Mouse (Mus musculus): ENCODE measurements around the gene Rnf5. TPM values are rescaled to one million over a fixed set of nuclear protein-coding genes. Genes with fewer than 3 reads are reported as not detected.

Rnf5 gene
- 37.1 TPM for polyA plus RNA-seq (2012; fragmentation: generic; extraction: Trizol)

GRCm38 (mm10) chr17:34603375-34604060 lies at the start of gene Rnf5:
TSS of gene Rnf5 (minus strand) at chr17:34603690.
- Histone ChIP-seq H3K4me2 (ENCODE audit: low read depth) (peak within 1 kb of the TSS; percentile 99), H3K4me3 (peak within 1 kb of the TSS; percentile 90), H3K36me3 (ENCODE audit: control insufficient read depth, insufficient read depth) (no peaks in the 10 kb centered on the region), H3K79me2 (ENCODE audit: control insufficient read depth, insufficient read depth) (peaks cover 37% of the 10 kb centered on the region), H3ac (ENCODE audit: control insufficient read depth, insufficient read length) (peak within 1 kb of the TSS; percentile 47), H3K27me3 (ENCODE audit: control insufficient read depth, insufficient read depth, insufficient read length) (no peaks in the 10 kb centered on the region)
- peak; percentile 83 for TF ChIP-seq E2F4 (IDR thresholded peaks at IDR 0.05; ENCODE audit: insufficient read depth)
- no peak for TF ChIP-seq TCF12 (IDR thresholded peaks at IDR 0.05; ENCODE audit: insufficient read depth, poor library complexity, severe bottlenecking)
- no peak for TF ChIP-seq MAX (IDR thresholded peaks at IDR 0.05; ENCODE audit: low read depth)
- TF ChIP-seq USF1 (IDR thresholded peaks at IDR 0.05; ENCODE audit: low read depth): no peak
- TF ChIP-seq POLR2AphosphoS2 (IDR thresholded peaks at IDR 0.05; ENCODE audit: insufficient read length, low read depth): no peak
- no peak for TF ChIP-seq REST (IDR thresholded peaks at IDR 0.05; ENCODE audit: insufficient read depth, insufficient read length)
- TF ChIP-seq MYOD1 (IDR thresholded peaks at IDR 0.05; ENCODE audit: control insufficient read depth in 1 of 3, insufficient read length in 2 of 3, low read depth in 2 of 3): no peak
- TF ChIP-seq TCF3 (IDR thresholded peaks at IDR 0.05; ENCODE audit: insufficient read length, low read depth): no peak
- no peak for TF ChIP-seq SRF (IDR thresholded peaks at IDR 0.05; ENCODE audit: control insufficient read depth, insufficient read length, low read depth)
- peak; percentile 67 for TF ChIP-seq POLR2A (IDR thresholded peaks at IDR 0.05; ENCODE audit: insufficient read length, low read depth)
- TF ChIP-seq CEBPB (IDR thresholded peaks at IDR 0.05; ENCODE audit: insufficient read depth, poor library complexity, severe bottlenecking): no peak
- TF ChIP-seq MYOG (IDR thresholded peaks at IDR 0.05; ENCODE audit: control insufficient read depth in 1 of 3, insufficient read depth in 1 of 3, insufficient read length in 2 of 3, low read depth in 2 of 3): no peak

- H3K27me3 ChIP-seq (ENCODE audit: control insufficient read depth, insufficient read depth, insufficient read length): peaks cover 5% of the 10 kb centered on the region
- H3K79me2 ChIP-seq (ENCODE audit: control insufficient read depth, insufficient read depth): peaks cover under 1% of the 10 kb centered on the region
- no peak overlapping the region for H3K4me2 ChIP-seq (ENCODE audit: low read depth)
- no peak overlapping the region for H3K4me3 ChIP-seq
- TF ChIP-seq SRF (IDR thresholded peaks at IDR 0.05; ENCODE audit: control insufficient read depth, insufficient read length, low read depth) (no peak), MYOG (IDR thresholded peaks at IDR 0.05; ENCODE audit: control insufficient read depth in 1 of 3, insufficient read depth in 1 of 3, insufficient read length in 2 of 3, low read depth in 2 of 3) (no peak), REST (IDR thresholded peaks at IDR 0.05; ENCODE audit: insufficient read depth, insufficient read length) (no peak), E2F4 (IDR thresholded peaks at IDR 0.05; ENCODE audit: insufficient read depth) (no peak), USF1 (IDR thresholded peaks at IDR 0.05; ENCODE audit: low read depth) (no peak), POLR2AphosphoS2 (IDR thresholded peaks at IDR 0.05; ENCODE audit: insufficient read length, low read depth) (no peak), MAX (IDR thresholded peaks at IDR 0.05; ENCODE audit: low read depth) (no peak), MYOD1 (IDR thresholded peaks at IDR 0.05; ENCODE audit: control insufficient read depth in 1 of 3, insufficient read length in 2 of 3, low read depth in 2 of 3) (no peak), CEBPB (IDR thresholded peaks at IDR 0.05; ENCODE audit: insufficient read depth, poor library complexity, severe bottlenecking) (no peak), POLR2A (IDR thresholded peaks at IDR 0.05; ENCODE audit: insufficient read length, low read depth) (no peak), TCF12 (IDR thresholded peaks at IDR 0.05; ENCODE audit: insufficient read depth, poor library complexity, severe bottlenecking) (no peak), TCF3 (IDR thresholded peaks at IDR 0.05; ENCODE audit: insufficient read length, low read depth) (no peak)
- peaks cover 3% of the 10 kb centered on the region for H3K36me3 ChIP-seq (ENCODE audit: control insufficient read depth, insufficient read depth)
- H3ac ChIP-seq (ENCODE audit: control insufficient read depth, insufficient read length): no peak overlapping the region
These were observed 49.5 kb upstream of the Rnf5 start for GRCm38 (mm10) chr17:34652985-34653384.

GRCm38 (mm10) chr17:34652546-34652945 lies 49.1 kb upstream of the Rnf5 start:
- Histone ChIP-seq H3K4me2 (ENCODE audit: low read depth) (no peak overlapping the region), H3K36me3 (ENCODE audit: control insufficient read depth, insufficient read depth) (peaks cover 3% of the 10 kb centered on the region), H3K27me3 (ENCODE audit: control insufficient read depth, insufficient read depth, insufficient read length) (peaks cover 5% of the 10 kb centered on the region), H3K4me3 (no peak overlapping the region), H3ac (ENCODE audit: control insufficient read depth, insufficient read length) (no peak overlapping the region), H3K79me2 (ENCODE audit: control insufficient read depth, insufficient read depth) (peaks cover 4% of the 10 kb centered on the region)
- TF ChIP-seq MYOD1 (IDR thresholded peaks at IDR 0.05; ENCODE audit: control insufficient read depth in 1 of 3, insufficient read length in 2 of 3, low read depth in 2 of 3): no peak
- TF ChIP-seq USF1 (IDR thresholded peaks at IDR 0.05; ENCODE audit: low read depth): no peak
- no peak for TF ChIP-seq MAX (IDR thresholded peaks at IDR 0.05; ENCODE audit: low read depth)
- no peak for TF ChIP-seq SRF (IDR thresholded peaks at IDR 0.05; ENCODE audit: control insufficient read depth, insufficient read length, low read depth)
- no peak for TF ChIP-seq MYOG (IDR thresholded peaks at IDR 0.05; ENCODE audit: control insufficient read depth in 1 of 3, insufficient read depth in 1 of 3, insufficient read length in 2 of 3, low read depth in 2 of 3)
- no peak for TF ChIP-seq TCF3 (IDR thresholded peaks at IDR 0.05; ENCODE audit: insufficient read length, low read depth)
- no peak for TF ChIP-seq POLR2A (IDR thresholded peaks at IDR 0.05; ENCODE audit: insufficient read length, low read depth)
- no peak for TF ChIP-seq TCF12 (IDR thresholded peaks at IDR 0.05; ENCODE audit: insufficient read depth, poor library complexity, severe bottlenecking)

DNA sequence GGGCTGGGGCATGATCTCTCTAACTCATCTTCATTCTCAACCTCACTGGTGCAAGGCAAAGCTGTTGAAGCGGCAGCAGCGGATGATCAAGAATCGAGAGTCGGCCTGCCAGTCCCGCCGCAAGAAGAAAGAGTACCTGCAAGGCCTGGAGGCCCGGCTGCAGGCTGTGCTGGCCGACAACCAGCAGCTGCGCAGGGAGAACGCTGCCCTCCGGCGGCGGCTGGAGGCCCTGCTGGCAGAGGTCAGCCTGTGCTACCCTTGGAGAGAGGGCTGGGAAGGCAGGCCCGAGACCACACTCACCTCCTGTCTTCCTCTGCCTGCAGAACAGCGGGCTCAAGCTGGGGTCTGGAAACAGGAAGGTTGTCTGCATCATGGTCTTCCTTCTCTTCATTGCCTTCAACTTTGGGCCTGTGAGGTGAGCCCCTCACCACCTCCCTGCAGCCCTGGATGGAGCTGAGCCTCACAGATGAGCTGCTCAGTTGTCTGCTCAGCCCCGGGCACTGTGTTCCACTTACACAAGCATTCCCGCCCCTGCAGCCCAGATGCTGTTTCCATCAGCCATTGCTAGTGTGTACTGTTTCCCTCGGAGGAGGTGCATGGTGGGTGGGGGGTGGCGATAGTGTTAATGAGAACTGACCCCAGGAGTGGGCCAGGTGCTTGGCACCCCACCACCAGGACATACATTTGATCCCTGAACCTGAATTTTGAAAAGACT lies 48.2 kb upstream of the Rnf5 start:
- Histone ChIP-seq H3ac (ENCODE audit: control insufficient read depth, insufficient read length) (no peak overlapping the region), H3K27me3 (ENCODE audit: control insufficient read depth, insufficient read depth, insufficient read length) (no peaks in the 10 kb centered on the region), H3K36me3 (ENCODE audit: control insufficient read depth, insufficient read depth) (peaks cover 3% of the 10 kb centered on the region), H3K4me3 (no peak overlapping the region), H3K4me2 (ENCODE audit: low read depth) (no peak overlapping the region), H3K79me2 (ENCODE audit: control insufficient read depth, insufficient read depth) (peaks cover 4% of the 10 kb centered on the region)
- no peak for TF ChIP-seq POLR2A (IDR thresholded peaks at IDR 0.05; ENCODE audit: insufficient read length, low read depth)
- no peak for TF ChIP-seq TCF12 (IDR thresholded peaks at IDR 0.05; ENCODE audit: insufficient read depth, poor library complexity, severe bottlenecking)
- no peak for TF ChIP-seq USF1 (IDR thresholded peaks at IDR 0.05; ENCODE audit: low read depth)
- TF ChIP-seq CEBPB (IDR thresholded peaks at IDR 0.05; ENCODE audit: insufficient read depth, poor library complexity, severe bottlenecking): no peak
- no peak for TF ChIP-seq MYOD1 (IDR thresholded peaks at IDR 0.05; ENCODE audit: control insufficient read depth in 1 of 3, insufficient read length in 2 of 3, low read depth in 2 of 3)
- no peak for TF ChIP-seq REST (IDR thresholded peaks at IDR 0.05; ENCODE audit: insufficient read depth, insufficient read length)

Measured in myocyte (in vitro differentiated cells).